Mouse (Mus musculus) erythroid progenitor cell, adult 5-6 weeks (primary cell): ENCODE results near the gene Actl6a. TPM values are rescaled to one million over a fixed set of nuclear protein-coding genes. Genes with fewer than 3 reads are reported as not detected.
"Not testable (repeated sequence)": the region's sequence is repeated elsewhere in the genome, so short reads cannot be mapped to it uniquely, and the experiment has no call there.

Experiments
- ATAC-seq: replicated peaks from 2 replicates; pipeline ENCODE4 v1.8.0; 2016; ENCODE audit warnings: moderate number of reproducible peaks, mild to moderate bottlenecking, moderate TSS enrichment, inconsistent platforms; ENCODE audit not compliant: poor library complexity, low FRiP score, severe bottlenecking
- total RNA-seq, 2 experiments: library from RNA; stranded (forward) in 1 of 2; stranded (reverse) in 1 of 2; fragments of 150-400 nt in 1 of 2; fragments of 186-747, 209-891 nt in 1 of 2; gene quantifications; 2 replicates each; pipeline versions ENCODE4 v1.2.3 to v1.2.4; 2015 to 2017; ENCODE audit warnings: low replicate concordance in 2 of 2

The Actl6a gene
- total RNA-seq, 2 experiments from 2014 or later = 72.5 to 108 TPM

DNA sequence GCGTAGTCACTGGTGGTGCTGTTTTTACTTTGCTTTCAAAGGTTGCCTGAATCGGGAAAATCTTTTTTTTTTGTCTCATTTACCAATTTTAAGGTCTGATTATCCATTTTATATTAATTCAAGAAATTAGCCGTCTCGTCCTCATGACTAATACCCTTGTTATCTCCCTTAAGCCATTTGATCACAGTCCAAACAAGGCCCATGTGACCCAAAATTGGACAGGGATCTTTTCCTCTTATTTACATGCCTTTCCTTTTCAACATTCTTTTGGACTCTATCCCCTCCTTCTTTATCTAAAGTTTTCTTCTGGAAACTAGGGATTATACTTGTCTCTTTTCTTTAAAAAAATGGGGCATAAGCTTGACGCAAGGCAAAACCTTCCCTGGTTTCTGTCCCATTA is 14.3 kb upstream of the Actl6a start:
- ATAC-seq = no peak

DNA sequence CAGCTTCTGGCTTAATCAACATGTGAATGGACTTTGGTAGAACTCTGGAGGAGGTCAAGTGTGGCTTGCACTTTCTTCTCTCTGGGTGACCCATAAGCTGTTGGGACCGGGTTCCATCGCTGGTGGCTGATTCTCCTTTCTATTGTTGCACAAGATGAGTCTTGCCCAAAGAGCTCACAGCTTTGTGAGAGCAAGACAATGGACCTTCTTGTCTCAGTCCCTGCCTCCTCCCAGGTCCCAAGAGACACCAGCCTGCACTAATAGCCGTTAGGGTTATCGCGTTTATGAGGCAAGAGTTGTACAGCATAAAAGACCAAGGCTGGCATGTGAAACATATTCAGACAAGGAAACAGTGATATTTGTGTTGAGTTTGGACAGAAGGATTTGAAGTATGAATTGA is 11.9 kb upstream of the Actl6a start:
- no peak for ATAC-seq

DNA sequence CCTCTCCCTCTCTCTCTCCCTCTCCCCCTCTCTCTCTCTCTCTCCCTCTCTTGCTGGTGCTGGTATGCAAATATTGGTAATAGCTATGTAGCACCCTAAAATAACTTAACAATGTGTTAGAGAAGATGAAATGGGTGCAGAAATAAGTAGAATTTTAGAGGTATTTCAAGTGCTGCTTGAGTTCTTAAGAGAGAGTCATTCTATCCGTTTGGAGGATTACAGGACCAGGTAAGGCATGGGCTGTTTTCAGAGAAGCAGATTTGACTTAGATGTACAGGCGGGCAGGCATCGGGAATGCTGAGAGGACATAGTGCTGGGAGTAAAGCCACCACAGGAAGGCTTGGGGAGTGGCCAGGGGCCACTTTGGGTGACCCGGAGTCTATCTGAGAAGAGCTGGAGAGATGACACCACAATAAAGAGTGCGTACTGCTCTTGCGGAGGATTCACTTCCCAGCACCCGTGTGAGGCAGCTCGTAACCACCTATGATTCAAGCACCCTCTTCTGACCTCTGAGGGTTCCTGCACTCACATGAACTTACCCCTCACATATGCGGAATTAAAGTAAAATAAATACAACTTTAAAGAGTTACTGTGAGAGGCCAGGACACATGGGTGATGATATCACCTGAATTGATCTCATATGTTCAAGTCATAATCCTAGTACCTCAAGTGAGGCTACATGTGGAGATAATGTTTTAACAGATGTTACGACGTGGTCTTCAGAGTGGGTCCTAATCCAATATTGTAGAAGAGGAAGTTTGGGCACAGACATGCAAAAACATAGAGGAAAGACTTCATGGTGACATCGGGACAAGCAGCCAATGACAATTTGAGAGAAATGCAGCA is 11.1 kb upstream of the Actl6a start:
- ATAC-seq = no peak

DNA sequence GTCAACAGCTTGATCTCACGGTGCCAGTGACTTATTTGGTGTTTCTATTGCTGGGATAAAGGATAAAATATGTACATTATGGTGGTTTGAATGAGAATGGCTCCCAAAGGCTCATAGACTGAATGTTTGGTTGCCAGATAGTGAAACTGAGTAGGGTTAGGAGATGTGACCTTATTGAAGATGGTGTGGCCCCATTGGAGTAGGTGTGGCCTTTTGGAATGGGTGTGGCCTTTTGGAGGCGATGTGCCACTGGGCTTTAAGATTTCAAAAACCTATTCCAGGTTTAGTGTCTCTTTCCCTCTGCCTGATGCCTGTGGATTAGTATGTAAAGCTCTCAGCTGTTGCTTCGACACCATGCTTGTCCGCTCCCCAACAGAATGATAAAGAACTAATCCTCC is 10.5 kb upstream of the Actl6a start:
- peak; percentile 58; the same call in 1 of the 2 replicates for ATAC-seq

DNA sequence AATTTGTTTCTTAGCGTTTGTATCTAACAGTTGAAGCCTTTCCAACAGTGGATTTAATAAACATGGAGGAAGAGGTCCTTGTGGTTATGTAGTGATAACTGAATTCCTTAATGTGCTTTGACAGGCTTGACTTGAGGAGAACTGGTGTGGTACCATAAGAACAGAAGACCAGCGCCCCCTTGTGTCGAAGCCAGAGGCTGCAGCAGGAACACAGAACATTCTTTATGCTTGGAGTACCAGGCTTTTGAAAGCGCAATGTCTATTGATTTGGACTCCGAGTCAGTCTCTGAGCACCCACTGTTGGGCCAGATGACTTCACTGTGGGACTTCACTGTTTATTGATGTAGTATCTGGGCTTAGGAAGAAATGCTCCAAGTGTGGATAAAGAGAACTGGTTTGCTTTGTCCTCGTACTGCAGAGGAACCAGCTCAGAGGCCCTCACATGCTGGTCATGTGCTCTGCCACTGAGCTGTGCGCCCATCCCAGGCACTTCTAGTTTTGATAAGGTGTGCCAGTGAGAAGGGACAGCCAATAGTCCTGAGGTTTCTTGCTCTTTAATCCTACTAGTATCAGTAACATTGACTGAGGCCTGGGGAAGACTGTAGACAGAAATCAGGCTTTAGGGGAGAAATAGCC is 7.8 kb upstream of the Actl6a start:
- ATAC-seq = peak; percentile 72

DNA sequence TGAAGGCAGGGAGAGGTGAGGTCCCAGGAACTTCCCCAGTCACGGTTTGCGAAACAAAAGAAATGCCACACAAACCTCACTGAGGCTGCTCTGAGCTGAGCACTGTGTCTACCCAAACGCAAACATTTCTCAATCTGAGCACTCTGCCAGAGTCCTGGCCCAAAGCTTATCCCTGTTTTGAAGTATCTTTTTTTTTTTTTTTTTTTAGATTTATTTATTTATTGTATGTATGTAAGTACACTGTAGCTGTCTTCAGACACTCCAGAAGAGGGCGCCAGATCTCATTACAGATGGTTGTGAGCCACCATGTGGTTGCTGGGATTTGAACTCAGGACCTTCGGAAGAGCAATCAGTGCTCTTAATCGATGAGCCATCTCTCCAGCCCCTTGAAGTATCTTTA is 2.1 kb upstream of the Actl6a start:
- ATAC-seq = not testable (repeated sequence)

DNA sequence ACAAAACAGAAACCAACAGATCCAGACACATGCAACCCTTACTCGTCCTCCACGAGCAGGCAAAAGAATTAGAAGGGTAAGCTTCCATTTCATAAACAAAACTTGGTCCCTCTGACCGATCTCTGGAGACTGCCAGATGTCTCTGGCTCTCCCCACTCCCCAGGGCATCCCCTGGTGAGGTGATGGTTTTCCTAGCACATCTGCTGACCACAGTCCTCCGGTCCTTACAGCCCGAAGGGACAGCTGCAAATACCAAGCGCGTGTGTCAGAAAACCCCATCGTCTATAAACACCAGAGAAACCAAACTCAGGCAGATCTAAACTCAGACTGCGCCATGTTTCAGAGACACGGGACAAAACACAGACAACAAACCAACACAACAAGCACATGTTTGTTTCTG is 1.5 kb upstream of the Actl6a start:
- not testable (repeated sequence) for ATAC-seq

DNA sequence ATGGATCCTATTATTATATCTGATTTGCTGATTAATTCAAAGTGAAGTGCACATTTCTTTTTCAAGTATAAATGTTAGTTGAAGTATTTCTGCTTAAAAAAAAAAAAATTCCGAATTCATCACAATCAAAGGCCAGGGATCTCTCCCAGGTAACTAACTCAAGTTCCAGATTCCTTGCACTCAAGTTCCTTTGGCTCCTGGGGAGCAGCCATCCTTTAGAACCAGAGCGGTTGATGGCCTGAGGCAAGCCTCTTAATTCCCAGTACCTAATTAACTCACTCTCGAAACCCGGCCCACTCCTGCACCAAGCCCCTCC is 1.9 kb downstream of the Actl6a start:
- no peak for ATAC-seq

DNA sequence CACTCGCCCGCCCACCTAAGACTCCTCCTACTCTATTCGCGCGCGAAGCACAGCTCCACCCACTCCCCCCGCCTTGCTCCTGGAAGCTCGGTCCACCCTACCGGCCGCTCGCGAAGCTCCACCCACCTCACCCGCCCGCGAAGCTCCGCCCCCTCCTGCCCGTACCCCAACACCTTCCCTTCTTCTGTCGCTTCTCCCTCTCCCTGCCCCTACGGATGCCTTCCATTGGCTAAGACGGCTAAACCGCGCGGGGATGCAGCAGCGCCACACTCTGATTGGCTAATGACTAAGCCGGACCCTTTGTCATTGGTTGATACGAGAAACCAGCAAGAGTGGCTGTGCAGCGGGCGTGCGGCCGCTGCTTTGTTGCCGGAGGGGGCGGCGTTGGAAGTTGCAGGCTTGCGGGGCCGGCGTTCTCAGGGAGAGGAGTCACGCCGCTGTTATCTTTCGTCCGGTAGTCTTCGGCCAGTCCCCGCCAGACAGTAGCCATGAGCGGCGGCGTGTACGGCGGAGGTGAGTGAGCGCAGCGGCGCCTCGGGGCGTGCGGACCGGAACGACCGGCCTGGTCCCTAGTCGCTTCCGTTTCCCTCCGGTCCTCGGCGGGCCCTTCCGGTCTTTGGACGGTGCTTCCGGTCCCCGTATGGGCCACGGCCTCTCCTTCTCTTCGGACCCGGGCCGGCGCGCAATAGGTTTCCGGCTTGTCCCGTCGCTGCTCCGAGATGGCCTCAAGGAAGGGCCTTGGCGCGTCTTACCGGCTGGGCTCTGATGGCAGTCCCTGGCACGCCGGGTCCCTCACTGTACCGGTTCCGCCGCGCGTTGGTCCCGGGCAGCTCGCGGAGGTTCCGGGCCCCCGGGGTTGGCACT is 2.5 kb downstream of the Actl6a start:
- peak; percentile 97 for ATAC-seq

DNA sequence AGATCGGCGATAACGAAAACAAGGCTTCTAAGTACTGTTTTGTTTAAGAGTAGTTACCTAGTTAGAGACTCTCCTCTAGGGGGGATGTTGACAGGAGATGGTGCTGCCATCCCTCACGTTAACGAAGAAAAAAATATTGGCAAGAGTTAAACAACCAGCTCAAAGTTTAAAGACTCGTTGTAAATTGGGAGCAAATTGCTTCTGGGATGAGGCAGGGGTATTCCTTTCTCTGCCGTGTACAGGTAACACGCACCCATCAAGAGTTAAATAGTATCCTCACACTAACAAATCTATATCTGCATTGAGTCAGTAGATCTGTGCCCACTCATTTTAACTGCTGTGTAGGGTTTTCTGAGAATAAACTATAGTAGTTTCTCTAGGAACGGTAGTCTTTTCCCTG is 3.3 kb downstream of the Actl6a start:
- ATAC-seq = no peak

DNA sequence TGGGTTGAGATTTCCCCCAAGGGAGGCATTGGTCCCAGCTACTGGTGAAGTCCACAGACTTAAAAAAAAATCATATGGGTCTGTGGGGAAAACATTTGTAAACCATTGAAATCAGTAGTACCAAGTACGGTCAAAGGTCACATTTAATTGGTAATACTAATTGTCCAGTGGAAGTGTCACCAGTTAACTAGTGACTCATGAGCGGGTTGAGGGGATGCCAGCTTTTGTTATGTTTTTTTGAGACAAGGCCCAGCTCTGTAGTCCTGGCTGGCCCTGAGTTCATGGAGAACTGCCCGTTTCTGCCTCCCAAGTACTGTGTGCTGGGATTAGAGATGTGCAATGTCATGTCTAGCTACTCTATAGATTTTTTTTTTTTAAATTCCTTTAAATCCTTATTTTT is 7.6 kb downstream of the Actl6a start:
- no peak for ATAC-seq

DNA sequence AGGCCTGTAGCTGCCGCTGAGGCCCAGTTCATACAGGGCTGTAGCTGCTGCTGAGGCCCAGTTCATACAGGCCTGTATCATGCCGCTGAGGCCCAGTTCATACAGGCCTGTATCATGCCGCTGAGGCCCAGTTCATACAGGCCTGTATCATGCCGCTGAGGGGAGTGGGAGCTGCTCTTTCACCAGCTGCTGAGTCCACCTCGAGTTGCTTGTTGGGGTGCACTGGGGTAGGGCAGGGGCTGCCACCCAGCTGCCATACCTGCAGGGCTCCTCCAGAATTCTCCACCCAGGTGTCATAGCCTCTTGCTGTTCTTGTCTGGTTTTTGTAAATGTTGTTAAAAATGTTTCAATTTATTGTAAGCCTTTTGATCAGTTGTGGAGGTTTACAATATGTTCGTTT is 11.3 kb downstream of the Actl6a start:
- ATAC-seq = not testable (repeated sequence)

DNA sequence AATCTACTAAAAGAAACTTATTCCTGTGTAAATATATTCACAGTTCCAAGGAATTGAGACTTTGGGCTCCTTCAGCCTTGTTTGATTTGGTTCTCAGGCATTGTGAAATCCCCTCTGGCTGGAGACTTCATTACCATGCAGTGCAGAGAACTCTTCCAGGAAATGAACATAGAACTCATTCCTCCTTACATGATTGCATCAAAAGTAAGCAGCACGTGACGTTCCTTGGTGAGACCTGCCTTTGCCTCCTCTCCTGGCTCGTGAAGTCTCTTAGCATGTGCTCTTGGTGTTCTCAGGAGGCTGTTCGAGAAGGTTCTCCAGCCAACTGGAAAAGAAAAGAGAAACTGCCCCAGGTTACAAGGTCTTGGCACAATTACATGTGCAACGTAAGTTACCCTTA is 12.2 kb downstream of the Actl6a start:
- no peak for ATAC-seq

DNA sequence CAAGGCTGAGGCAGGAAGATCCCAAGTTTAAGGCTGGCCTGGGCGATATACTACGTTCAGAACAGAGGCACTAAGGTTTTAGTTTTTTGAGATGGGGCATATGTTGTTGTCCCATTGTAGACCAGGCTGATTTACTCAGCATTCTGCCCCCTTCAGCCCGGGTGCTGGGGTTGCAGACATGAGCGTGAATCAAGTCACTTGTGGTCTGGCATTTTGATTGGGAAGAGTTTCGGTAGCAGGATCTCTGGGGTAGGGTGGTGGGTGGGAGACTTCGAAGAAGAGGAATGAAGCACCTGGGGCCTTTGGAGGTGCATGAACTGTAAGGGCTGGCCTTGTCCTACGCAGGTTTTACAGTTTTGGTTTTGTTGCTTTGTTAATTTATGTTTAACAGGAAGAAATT is 18.1 kb downstream of the Actl6a start:
- ATAC-seq = no peak

DNA sequence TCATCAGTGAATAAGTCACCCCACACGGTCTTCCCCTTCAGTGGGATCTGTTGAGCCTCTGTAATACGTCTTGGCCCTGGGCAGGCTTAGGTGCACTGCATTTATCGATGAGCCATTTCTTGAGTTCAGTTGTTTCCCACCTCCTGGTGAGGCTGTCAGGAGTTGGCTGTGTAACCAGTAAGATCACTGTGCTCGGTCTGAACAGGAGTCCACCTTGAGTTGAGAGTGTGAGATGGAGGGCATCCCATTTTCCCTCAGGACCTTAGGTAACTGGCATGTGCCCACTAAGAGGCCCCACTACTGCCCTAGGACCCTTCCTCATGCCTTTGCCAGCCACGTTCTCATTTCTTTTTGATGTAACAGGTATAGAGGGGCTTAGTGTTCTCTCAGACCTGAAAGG is 19.9 kb downstream of the Actl6a start:
- ATAC-seq = no peak

DNA sequence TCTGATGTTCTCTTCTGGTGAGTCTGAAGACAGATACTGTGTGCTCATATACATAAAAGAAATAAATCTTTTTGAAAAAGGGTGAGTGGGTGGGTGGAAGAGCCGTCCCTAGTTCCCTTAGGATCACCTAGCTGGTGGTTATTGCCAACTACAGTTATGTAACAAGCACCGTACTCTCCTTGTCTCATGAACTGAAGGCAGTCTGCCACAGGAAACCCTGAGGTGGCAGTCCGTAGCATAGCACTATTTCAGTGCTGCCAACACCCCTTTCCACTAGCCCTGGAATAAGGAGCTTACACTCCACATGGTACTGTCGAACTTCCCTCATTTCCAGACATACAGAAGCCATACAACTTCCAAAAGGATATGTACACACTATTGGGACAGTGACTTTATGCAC is 21.8 kb downstream of the Actl6a start:
- ATAC-seq = no peak

DNA sequence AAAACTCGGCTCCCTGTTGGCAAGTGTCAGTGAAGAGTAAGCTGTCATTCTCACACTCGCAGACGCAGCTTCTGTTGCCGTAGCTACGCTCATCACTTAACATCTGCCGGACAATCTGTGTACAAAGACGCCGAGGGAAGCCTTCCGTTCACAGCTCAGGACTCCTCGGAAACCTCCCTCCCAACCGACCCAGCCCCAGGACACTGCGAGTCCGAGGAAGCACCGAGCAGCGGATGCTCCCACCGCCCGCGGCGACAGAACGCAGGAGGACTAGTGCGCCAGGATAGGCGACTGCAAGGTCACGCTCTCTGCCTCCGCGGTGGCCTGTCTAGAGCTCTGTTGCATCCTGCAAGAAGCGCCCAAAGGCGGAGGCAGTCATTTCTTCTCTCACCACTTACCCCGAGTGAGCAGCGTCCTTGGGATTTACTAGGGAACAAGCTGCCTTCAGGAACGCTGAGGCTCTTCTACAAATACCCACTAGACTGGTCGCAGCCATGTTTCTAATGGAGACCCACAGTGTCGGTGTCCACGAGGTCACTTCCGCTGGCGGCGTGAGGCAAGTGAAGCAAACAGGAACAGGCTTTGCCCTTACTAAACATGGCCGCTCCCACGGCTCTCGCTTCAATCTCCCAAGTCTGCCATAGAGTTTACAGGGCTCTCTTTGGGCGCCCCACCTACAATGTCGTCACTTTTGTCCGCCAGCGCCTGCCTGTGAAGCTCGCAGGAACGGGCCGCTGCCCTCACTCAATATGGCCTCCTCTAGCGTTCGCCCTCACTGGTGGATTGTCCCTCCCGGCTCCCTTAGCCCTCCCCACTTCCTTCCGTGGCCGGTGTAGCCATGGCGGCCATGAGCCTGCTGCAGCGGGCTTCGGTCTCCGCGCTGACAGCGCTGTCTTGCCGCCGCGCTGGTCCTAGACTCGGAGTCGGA is 30.4 kb downstream of the Actl6a start, which contains the start of gene Ndufb5:
Gene Ndufb5 (plus strand): TSS at position 747 of the 928 bp plus-strand sequence.
- ATAC-seq = peak; percentile 96

DNA sequence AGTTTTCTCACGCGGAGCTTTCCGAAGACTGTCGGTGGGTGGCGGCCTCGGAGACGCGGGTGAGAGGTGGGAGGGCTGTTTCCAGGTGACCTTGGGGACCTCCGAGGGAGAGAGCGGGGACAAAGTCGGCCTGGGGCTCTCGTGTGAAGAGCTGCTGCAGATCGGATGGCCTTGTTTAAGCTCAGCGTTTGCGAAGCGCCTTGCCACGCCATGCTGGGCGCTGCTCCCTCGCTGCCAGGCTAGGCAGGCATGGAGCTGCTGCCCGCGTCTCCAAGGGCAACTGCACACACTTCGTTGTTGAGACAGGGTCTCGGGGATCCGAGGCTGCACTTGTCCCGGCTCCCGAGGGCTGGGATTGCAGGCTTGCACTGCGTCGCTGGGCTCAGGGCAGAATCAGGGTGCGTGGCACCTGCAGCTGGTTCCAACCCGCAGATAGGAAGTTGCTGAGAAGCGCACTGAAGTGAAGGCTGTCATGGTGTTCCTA is 31.1 kb downstream of the Actl6a start, which contains the start of gene Mrpl47:
Gene Mrpl47 (minus strand): TSS at position 434 of the 484 bp plus-strand sequence.
- ATAC-seq = peak; percentile 35

DNA sequence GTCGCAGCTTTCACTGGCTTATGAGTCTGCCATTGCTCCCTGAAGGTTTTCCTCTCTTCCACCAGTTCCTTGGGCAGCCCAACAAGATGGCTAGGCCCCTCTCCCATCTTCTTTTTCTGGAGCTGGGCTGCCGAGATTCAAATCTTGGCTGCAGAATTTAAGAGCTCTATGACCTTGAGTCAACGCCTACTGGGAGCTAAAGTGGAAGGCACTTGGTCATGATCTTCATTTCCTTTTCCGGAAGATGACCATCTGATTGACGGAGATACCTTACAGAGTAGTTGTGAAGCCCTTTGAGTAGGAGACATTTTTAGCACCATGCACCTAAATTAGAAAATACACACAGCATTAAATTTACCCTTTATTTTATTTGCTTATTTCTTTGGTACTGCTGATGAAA is 32.5 kb downstream of the Actl6a start:
- ATAC-seq = no peak
